ENCODE assay signal across 8 mouse cellular contexts in the genomic region with DNA sequence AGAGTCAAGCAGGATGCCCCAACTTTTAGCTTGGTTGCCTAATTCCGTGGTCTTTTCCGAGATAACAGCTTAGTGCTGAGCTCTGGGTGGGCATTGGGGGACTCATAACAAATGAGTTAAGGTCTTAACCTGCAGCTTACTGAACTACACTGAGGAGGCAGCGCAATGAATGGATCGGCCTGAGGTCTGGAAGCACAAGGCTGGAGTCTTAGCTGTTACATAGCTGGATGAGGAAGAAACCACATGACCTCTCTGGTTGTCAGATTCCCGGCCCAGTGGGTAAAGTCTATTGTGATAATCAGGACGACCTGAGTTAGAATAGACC. TPM values are rescaled to one million over a fixed set of nuclear protein-coding genes. Genes with fewer than 3 reads are reported as not detected.
DNase-seq lines count a peak whose midpoint lies in the region; ATAC-seq and TF ChIP-seq lines count a peak whose summit lies in the region.

No protein-coding gene starts in this region.

- no peak for TF ChIP-seq CTCF in cerebellum, adult 2 months (IDR thresholded peaks at IDR 0.05; ENCODE audit: borderline replicate concordance, insufficient read depth, low read depth, low read length)

- no peak for ATAC-seq in lung, embryonic 16.5 days (ENCODE audit: low read depth)
- ATAC-seq in limb, embryonic 13.5 days (ENCODE audit: low FRiP score, low read depth), result no peak
- no peak for ATAC-seq in stomach, embryonic 15.5 days (ENCODE audit: insufficient read depth, low FRiP score, low read depth)

- H3K4me3 ChIP-seq in cerebellum, adult 2 months (replicated peaks; ENCODE audit: insufficient read depth, low read depth, low read length), result peak overlapping the region; percentile 83
- peak overlapping the region; percentile 71 for H3K4me3 ChIP-seq in lung, embryonic 16.5 days (ENCODE audit: low read length)
- peak overlapping the region; percentile 70 for H3K4me3 ChIP-seq in limb, embryonic 13.5 days
- H3K4me3 ChIP-seq in stomach, embryonic 15.5 days (replicated peaks), result peak overlapping the region; percentile 53

- no peak for TF ChIP-seq POLR2A in cerebellum, adult 2 months (IDR thresholded peaks at IDR 0.05; ENCODE audit: borderline replicate concordance, insufficient read depth, low read length)

- H3K27ac ChIP-seq in cerebellum, adult 2 months (ENCODE audit: insufficient read depth, low read length), result peak overlapping the region; percentile 87; the same call in 1 of the 2 replicates
- H3K27ac ChIP-seq in lung, embryonic 16.5 days (ENCODE audit: low read length), result peak overlapping the region; percentile 31
- H3K27ac ChIP-seq in limb, embryonic 13.5 days, result no peak overlapping the region
- H3K27ac ChIP-seq in stomach, embryonic 15.5 days, result peak overlapping the region; percentile 44; the same call in 1 of the 2 replicates

- H3K9me3 ChIP-seq in lung, embryonic 16.5 days (ENCODE audit: control insufficient read depth, low read length), result no peaks in the 10 kb centered on the region
- H3K9me3 ChIP-seq in limb, embryonic 13.5 days, result no peaks in the 10 kb centered on the region
- H3K9me3 ChIP-seq in stomach, embryonic 15.5 days, result no peaks in the 10 kb centered on the region

- H3K4me2 ChIP-seq in lung, embryonic 16.5 days (ENCODE audit: low read depth, low read length), result peak overlapping the region; percentile 98
- H3K4me2 ChIP-seq in limb, embryonic 13.5 days (replicated peaks), result peak overlapping the region; percentile 98
- H3K4me2 ChIP-seq in stomach, embryonic 15.5 days, result peak overlapping the region; percentile 83

- WGBS in cerebellum, adult 2 months, result 30% methylated on average over 6 of the region's 6 CpGs
- 16% methylated on average over 6 of the region's 6 CpGs for WGBS in lung, embryonic 16.5 days
- WGBS in limb, embryonic 13.5 days, result 11% methylated on average over 6 of the region's 6 CpGs
- 28% methylated on average over 6 of the region's 6 CpGs for WGBS in stomach, embryonic 15.5 days

- H3K27me3 ChIP-seq in cerebellum, adult 2 months (ENCODE audit: control insufficient read depth, insufficient read depth, low read length), result no peaks in the 10 kb centered on the region
- H3K27me3 ChIP-seq in lung, embryonic 16.5 days (ENCODE audit: control insufficient read depth, insufficient read depth, low read depth, low read length), result peaks cover 15% of the 10 kb centered on the region
- peaks cover 38% of the 10 kb centered on the region for H3K27me3 ChIP-seq in limb, embryonic 13.5 days
- H3K27me3 ChIP-seq in stomach, embryonic 15.5 days (replicated peaks), result no peaks in the 10 kb centered on the region

- peaks cover 12% of the 10 kb centered on the region; the same call in 1 of the 2 replicates for H3K4me1 ChIP-seq in cerebellum, adult 2 months (ENCODE audit: control insufficient read depth, insufficient read depth, low read length)
- H3K4me1 ChIP-seq in lung, embryonic 16.5 days (replicated peaks; ENCODE audit: control insufficient read depth, insufficient read depth, low read length), result peaks cover 15% of the 10 kb centered on the region; the same call in 1 of the 2 replicates
- H3K4me1 ChIP-seq in limb, embryonic 13.5 days, result peaks cover 42% of the 10 kb centered on the region
- peaks cover 8% of the 10 kb centered on the region for H3K4me1 ChIP-seq in stomach, embryonic 15.5 days

- no peak for DNase-seq in cerebellum, adult 2 months
- no peak for DNase-seq in cerebellum, adult 11 months
- DNase-seq in lung, adult 18-20 months, result no peak
- DNase-seq in frontal cortex, postnatal 14 days (ENCODE audit: low spot score in 2 of 2), result no peak
- no peak for DNase-seq in thymus, postnatal 36 days

- peak overlapping the region; percentile 81 for H3K9ac ChIP-seq in lung, embryonic 16.5 days (ENCODE audit: low read length)
- peak overlapping the region; percentile 80; the same call in 1 of the 2 replicates for H3K9ac ChIP-seq in limb, embryonic 13.5 days
- H3K9ac ChIP-seq in stomach, embryonic 15.5 days, result no peak overlapping the region

- no peaks in the 10 kb centered on the region for H3K36me3 ChIP-seq in lung, embryonic 16.5 days (ENCODE audit: control insufficient read depth, insufficient read depth, low read length)
- no peaks in the 10 kb centered on the region for H3K36me3 ChIP-seq in limb, embryonic 13.5 days
- no peaks in the 10 kb centered on the region for H3K36me3 ChIP-seq in stomach, embryonic 15.5 days

RNA-seq across cellular contexts. Expression of gene 6030445D17Rik, which starts 0.3 kb away (rescaled TPM):
- polyA plus RNA-seq in cerebellum, adult 2 months (2012; rRNA removed), result 0.61 and 0.67 TPM in 2 replicates
- 0.20 and 0.23 TPM in 2 replicates for polyA plus RNA-seq in lung, embryonic 16.5 days (2015; fragmentation: Nextera tagmentation; extraction: Ambion mirVana)
- polyA plus RNA-seq in limb, embryonic 13.5 days (2015; fragmentation: Nextera tagmentation; extraction: Ambion mirVana), result 0.10 and 0.29 TPM in 2 replicates
- 0.32 and 0.41 TPM in 2 replicates for polyA plus RNA-seq in stomach, embryonic 15.5 days (2015; fragmentation: Nextera tagmentation; extraction: Ambion mirVana)

RNA-seq across cellular contexts. Expression of gene Luzp1, which starts 7.8 kb away (rescaled TPM):
- 48.0 TPM in 2 replicates for polyA plus RNA-seq in cerebellum, adult 2 months (2012; rRNA removed)
- polyA plus RNA-seq in lung, embryonic 16.5 days (2015; fragmentation: Nextera tagmentation; extraction: Ambion mirVana), result 100 and 115 TPM in 2 replicates
- 155 TPM in 2 replicates for polyA plus RNA-seq in limb, embryonic 13.5 days (2015; fragmentation: Nextera tagmentation; extraction: Ambion mirVana)
- 106 and 110 TPM in 2 replicates for polyA plus RNA-seq in stomach, embryonic 15.5 days (2015; fragmentation: Nextera tagmentation; extraction: Ambion mirVana)

RNA-seq across cellular contexts. Expression of gene Htr1d, which starts 38.4 kb away (rescaled TPM):
- 1.2 and 1.8 TPM in 2 replicates for polyA plus RNA-seq in cerebellum, adult 2 months (2012; rRNA removed)
- polyA plus RNA-seq in lung, embryonic 16.5 days (2015; fragmentation: Nextera tagmentation; extraction: Ambion mirVana), result not detected in 2 replicates
- 0.55 and 0.89 TPM in 2 replicates for polyA plus RNA-seq in limb, embryonic 13.5 days (2015; fragmentation: Nextera tagmentation; extraction: Ambion mirVana)
- 0.30 and 0.31 TPM in 2 replicates for polyA plus RNA-seq in stomach, embryonic 15.5 days (2015; fragmentation: Nextera tagmentation; extraction: Ambion mirVana)
